Mouse (Mus musculus) liver, embryonic 16.5 days (tissue): ENCODE results near the gene Prok1. TPM values are rescaled to one million over a fixed set of nuclear protein-coding genes. Genes with fewer than 3 reads are reported as not detected.
A peak's percentile ranks its signal among the peaks of the same experiment; 100 is the strongest.

Experiments used
- ATAC-seq: fragments of 200-750 bp; cut with Nextera tagmentation; 2 replicates; pipeline ENCODE4 v1.8.0; 2017; ENCODE audit warnings: low read depth, mild to moderate bottlenecking, moderate number of reproducible peaks, moderate library complexity
- H3K27ac ChIP-seq: fragments of 300-500 bp; sonication (generic); 2 replicates; pipeline ENCODE4 v1.5.1; 2014; ENCODE audit warnings: mild to moderate bottlenecking, low read length
- H3K27me3 ChIP-seq: fragments of 300-500 bp; sonication (generic); 2 replicates; pipeline ENCODE4 v1.6.1; 2014; ENCODE audit warnings: low read depth, low read length, mixed read lengths; ENCODE audit not compliant: control insufficient read depth, insufficient read depth
- H3K36me3 ChIP-seq: fragments of 300-500 bp; sonication (generic); 2 replicates; pipeline ENCODE4 v1.6.1; 2014; ENCODE audit warnings: mild to moderate bottlenecking; ENCODE audit not compliant: control insufficient read depth, insufficient read depth
- H3K4me1 ChIP-seq: fragments of 300-500 bp; sonication (generic); 2 replicates; pipeline ENCODE4 v1.6.1; 2014; ENCODE audit warnings: low read depth, low read length, mixed read lengths; ENCODE audit not compliant: control insufficient read depth
- H3K4me2 ChIP-seq: fragments of 300-500 bp; sonication (generic); 2 replicates; pipeline ENCODE4 v1.6.1; 2014; ENCODE audit warnings: low read depth, low read length, mixed read lengths
- H3K4me3 ChIP-seq: fragments of 300-500 bp; sonication (generic); 2 replicates; pipeline ENCODE4 v1.5.1; 2014; ENCODE audit warnings: low read depth, mild to moderate bottlenecking, low read length
- H3K9ac ChIP-seq: fragments of 300-500 bp; sonication (generic); 2 replicates; pipeline ENCODE4 v1.6.1; 2014; ENCODE audit warnings: low read depth, low read length
- H3K9me3 ChIP-seq: fragments of 300-500 bp; sonication (generic); replicated peaks from 2 replicates; pipeline ENCODE4 v1.6.1; 2016; ENCODE audit warnings: low read length; ENCODE audit not compliant: control insufficient read depth
- WGBS: fragments of 180-500 bp; shearing (Covaris S2); extraction: QIAGEN DNeasy Blood & Tissue Kit; methylation state at CpG from one replicate; pipeline ENCODE4 v1.1.7; 2014; ENCODE audit not compliant: insufficient replicate concordance; 5-methylcytosine and 5-hydroxymethylcytosine counted together
- polyA plus RNA-seq: library from polyadenylated mRNA; unstranded; fragments of >200 nt; fragmentation: Nextera tagmentation; extraction: Ambion mirVana; gene quantifications from 2 replicates; pipeline ENCODE4 v1.2.1, GENCODE M21; 2015

Gene Prok1
- polyA plus RNA-seq, 1 experiment from 2014 or later, result 0.06 TPM

GRCm38 (mm10) chr3:107266814-107267345 is 27.4 kb upstream of the Prok1 start:
- Histone ChIP-seq H3K4me2 (no peak overlapping the region), H3K4me3 (no peak overlapping the region), H3K27ac (no peak overlapping the region), H3K4me1 (no peaks in the 10 kb centered on the region), H3K9me3 (no peaks in the 10 kb centered on the region), H3K36me3 (no peaks in the 10 kb centered on the region), H3K9ac (no peak overlapping the region), H3K27me3 (no peaks in the 10 kb centered on the region)
- WGBS, result 62% methylated on average over 2 of the region's 2 CpGs
- ATAC-seq, result no peak

GRCm38 (mm10) chr3:107261851-107262165 is 22.3 kb upstream of the Prok1 start:
- Histone ChIP-seq H3K27ac (no peak overlapping the region), H3K4me2 (no peak overlapping the region), H3K9me3 (no peaks in the 10 kb centered on the region), H3K27me3 (no peaks in the 10 kb centered on the region), H3K36me3 (no peaks in the 10 kb centered on the region), H3K4me1 (no peaks in the 10 kb centered on the region), H3K9ac (no peak overlapping the region), H3K4me3 (no peak overlapping the region)
- ATAC-seq, result no peak
- 49% methylated on average over 7 of the region's 7 CpGs for WGBS

- H3K27ac ChIP-seq, result no peak overlapping the region
- no peak overlapping the region for H3K4me2 ChIP-seq
- ATAC-seq, result 0 out of 2 replicates have a peak, but pooled peaks have one; percentile 21
- H3K9me3 ChIP-seq, result no peaks in the 10 kb centered on the region
- no peaks in the 10 kb centered on the region for H3K36me3 ChIP-seq
- H3K9ac ChIP-seq, result no peak overlapping the region
- H3K4me1 ChIP-seq, result no peaks in the 10 kb centered on the region
- H3K4me3 ChIP-seq, result no peak overlapping the region
- no peaks in the 10 kb centered on the region for H3K27me3 ChIP-seq
- WGBS, result 47% methylated on average over 8 of the region's 8 CpGs
Observed at GRCm38 (mm10) chr3:107260956-107261850, 21.7 kb upstream of the Prok1 start.

GRCm38 (mm10) chr3:107257924-107258323 is 18.4 kb upstream of the Prok1 start:
- no peak overlapping the region for H3K4me2 ChIP-seq
- ATAC-seq, result no peak
- H3K4me3 ChIP-seq, result no peak overlapping the region
- WGBS, result 37% methylated on average over 5 of the region's 5 CpGs
- H3K4me1 ChIP-seq, result no peaks in the 10 kb centered on the region
- H3K27me3 ChIP-seq, result no peaks in the 10 kb centered on the region
- H3K9me3 ChIP-seq, result no peaks in the 10 kb centered on the region
- no peak overlapping the region for H3K27ac ChIP-seq
- no peak overlapping the region for H3K9ac ChIP-seq
- no peaks in the 10 kb centered on the region for H3K36me3 ChIP-seq

DNA sequence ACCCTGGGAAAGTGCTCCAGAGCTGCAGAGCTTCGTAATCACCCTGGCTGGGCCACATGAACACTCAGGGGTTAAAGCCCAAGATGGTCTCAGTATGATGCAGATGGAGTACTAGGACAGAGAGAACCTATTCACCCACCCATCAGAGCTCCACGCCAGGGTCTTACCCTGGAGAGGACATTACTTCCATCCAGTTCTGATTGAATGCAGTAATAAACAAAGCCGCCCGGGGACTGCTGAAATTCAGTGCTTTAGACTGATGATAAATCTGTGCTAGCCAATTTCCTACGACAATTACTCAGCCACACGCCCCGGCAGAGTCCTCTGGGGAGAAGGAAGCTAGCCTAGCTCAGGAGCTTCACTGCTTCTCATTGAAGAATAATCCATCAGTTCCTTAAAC is 17.2 kb upstream of the Prok1 start:
- Histone ChIP-seq H3K36me3 (no peaks in the 10 kb centered on the region), H3K9me3 (no peaks in the 10 kb centered on the region), H3K4me1 (no peaks in the 10 kb centered on the region), H3K4me2 (no peak overlapping the region), H3K9ac (no peak overlapping the region), H3K27ac (no peak overlapping the region), H3K27me3 (no peaks in the 10 kb centered on the region), H3K4me3 (no peak overlapping the region)
- ATAC-seq, result no peak
- WGBS, result 54% methylated on average over 7 of the region's 7 CpGs

GRCm38 (mm10) chr3:107255992-107256391 is 16.5 kb upstream of the Prok1 start:
- no peaks in the 10 kb centered on the region for H3K27me3 ChIP-seq
- H3K4me3 ChIP-seq, result no peak overlapping the region
- no peaks in the 10 kb centered on the region for H3K4me1 ChIP-seq
- no peak overlapping the region for H3K4me2 ChIP-seq
- no peaks in the 10 kb centered on the region for H3K36me3 ChIP-seq
- H3K9ac ChIP-seq, result no peak overlapping the region
- no peak for ATAC-seq
- 63% methylated on average over 3 of the region's 3 CpGs for WGBS
- H3K27ac ChIP-seq, result no peak overlapping the region
- no peaks in the 10 kb centered on the region for H3K9me3 ChIP-seq

- WGBS, result 58% methylated on average over 5 of the region's 5 CpGs
- Histone ChIP-seq H3K27me3 (no peaks in the 10 kb centered on the region), H3K4me2 (no peak overlapping the region), H3K4me3 (no peak overlapping the region), H3K4me1 (no peaks in the 10 kb centered on the region), H3K27ac (no peak overlapping the region), H3K36me3 (no peaks in the 10 kb centered on the region), H3K9me3 (no peaks in the 10 kb centered on the region), H3K9ac (no peak overlapping the region)
- no peak for ATAC-seq
Observed at GRCm38 (mm10) chr3:107253925-107254324, 14.4 kb upstream of the Prok1 start.

DNA sequence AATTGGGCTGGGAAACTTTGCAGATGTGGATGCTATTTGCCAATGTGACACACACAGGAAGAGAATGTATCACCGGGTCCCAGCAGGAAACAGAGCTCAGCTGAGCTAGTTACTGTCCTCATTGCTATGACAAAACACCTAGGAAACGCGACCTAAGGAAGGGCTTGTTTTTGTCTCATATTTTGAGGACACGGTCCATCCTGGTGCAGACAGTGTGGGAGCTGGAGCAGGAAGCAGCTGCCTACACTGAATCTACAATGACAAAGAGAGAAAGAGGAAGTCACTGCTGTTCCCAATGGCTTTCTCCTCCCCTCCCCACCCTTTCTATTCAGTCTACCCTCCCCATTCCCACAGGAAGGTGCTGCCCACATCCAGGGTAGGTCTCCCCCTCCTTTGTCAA is 12.5 kb upstream of the Prok1 start:
- no peak overlapping the region for H3K27ac ChIP-seq
- no peak for ATAC-seq
- no peaks in the 10 kb centered on the region for H3K36me3 ChIP-seq
- H3K4me1 ChIP-seq, result no peaks in the 10 kb centered on the region
- H3K4me2 ChIP-seq, result no peak overlapping the region
- H3K4me3 ChIP-seq, result no peak overlapping the region
- no peaks in the 10 kb centered on the region for H3K9me3 ChIP-seq
- WGBS, result 20% methylated on average over 4 of the region's 4 CpGs
- no peaks in the 10 kb centered on the region for H3K27me3 ChIP-seq
- H3K9ac ChIP-seq, result no peak overlapping the region

DNA sequence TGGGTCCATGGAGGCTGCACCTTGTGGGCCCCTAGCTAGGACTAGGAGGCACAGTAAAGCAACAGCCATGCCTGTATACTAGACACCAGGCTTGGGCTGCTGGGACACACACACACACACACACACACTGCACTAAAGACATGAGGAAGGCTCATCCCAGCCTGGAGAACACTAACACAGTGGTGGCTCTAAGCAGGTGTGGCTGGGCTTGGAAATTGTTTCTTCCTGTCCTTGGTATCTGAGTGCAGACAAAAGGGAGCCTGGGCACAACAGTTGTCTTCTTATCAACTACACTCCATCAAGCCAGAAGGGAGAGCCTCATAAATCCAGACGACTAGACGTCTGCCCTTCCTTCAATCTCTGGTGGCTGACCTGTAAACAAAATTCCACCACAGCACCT is 10.8 kb upstream of the Prok1 start:
- Histone ChIP-seq H3K9ac (no peak overlapping the region), H3K27ac (no peak overlapping the region), H3K4me2 (no peak overlapping the region), H3K36me3 (no peaks in the 10 kb centered on the region), H3K9me3 (no peaks in the 10 kb centered on the region), H3K4me1 (no peaks in the 10 kb centered on the region), H3K4me3 (no peak overlapping the region), H3K27me3 (no peaks in the 10 kb centered on the region)
- WGBS, result 9% methylated on average over 2 of the region's 2 CpGs
- no peak for ATAC-seq
